Mouse (Mus musculus): ENCODE data around the gene Tnfrsf23. TPM values are rescaled to one million over a fixed set of nuclear protein-coding genes. Genes with fewer than 3 reads are reported as not detected.
A peak's percentile ranks its signal among the peaks of the same experiment; 100 is the strongest.
"Not testable (repeated sequence)": the region's sequence is repeated elsewhere in the genome, so short reads cannot be mapped to it uniquely, and the experiment has no call there.

Tnfrsf23 gene
- total RNA-seq, 4 experiments from 2014 or later = 1.3 to 2.7 (median 2.0) TPM

GRCm38 (mm10) chr7:143684569-143684968 lies 1.1 kb downstream of the Tnfrsf23 start:
- not testable (repeated sequence) for DNase-seq (ENCODE audit: low spot score in 2 of 2)

GRCm38 (mm10) chr7:143681566-143681965 lies 4.1 kb downstream of the Tnfrsf23 start:
- no peak for DNase-seq (ENCODE audit: low spot score in 2 of 2)

- DNase-seq (ENCODE audit: low spot score in 2 of 2) = not testable (repeated sequence)
Measured at GRCm38 (mm10) chr7:143680836-143681235, 4.8 kb downstream of the Tnfrsf23 start.

- not testable (repeated sequence) for DNase-seq (ENCODE audit: low spot score in 2 of 2)
Measured at GRCm38 (mm10) chr7:143679650-143680049, 6.0 kb downstream of the Tnfrsf23 start.

- DNase-seq (ENCODE audit: low spot score in 2 of 2) = no peak
Measured at GRCm38 (mm10) chr7:143666427-143667311, 19.0 kb downstream of the Tnfrsf23 start.

- no peak for DNase-seq (ENCODE audit: low spot score in 2 of 2)
Measured at GRCm38 (mm10) chr7:143663470-143663869, 22.2 kb downstream of the Tnfrsf23 start.

GRCm38 (mm10) chr7:143660797-143661196 lies 24.9 kb downstream of the Tnfrsf23 start:
- no peak for DNase-seq (ENCODE audit: low spot score in 2 of 2)

- not testable (repeated sequence) for DNase-seq (ENCODE audit: low spot score in 2 of 2)
Measured at GRCm38 (mm10) chr7:143649769-143650346, 35.8 kb downstream of the Tnfrsf23 start.

GRCm38 (mm10) chr7:143649034-143649768 lies 36.5 kb downstream of the Tnfrsf23 start, which contains the start of gene Tnfrsf22:
TSS of gene Tnfrsf22 (minus strand) at chr7:143649661.
- DNase-seq (ENCODE audit: low spot score in 2 of 2) = peak; percentile 60 to 71

- not testable (repeated sequence) for DNase-seq (ENCODE audit: low spot score in 2 of 2)
Measured at GRCm38 (mm10) chr7:143643949-143644348, 41.7 kb downstream of the Tnfrsf23 start.

- no peak for DNase-seq (ENCODE audit: low spot score in 2 of 2)
Measured at GRCm38 (mm10) chr7:143636674-143637073, 49.0 kb downstream of the Tnfrsf23 start.

- no peak for DNase-seq (ENCODE audit: low spot score in 2 of 2)
Measured at GRCm38 (mm10) chr7:143631503-143631902, 54.2 kb downstream of the Tnfrsf23 start.

GRCm38 (mm10) chr7:143629501-143629900 lies 56.2 kb downstream of the Tnfrsf23 start:
- DNase-seq (ENCODE audit: low spot score in 2 of 2) = no peak

GRCm38 (mm10) chr7:143628540-143628939 lies 57.1 kb downstream of the Tnfrsf23 start, which contains the start of gene Tnfrsf26:
TSS of gene Tnfrsf26 (minus strand) at chr7:143628722.
- DNase-seq (ENCODE audit: low spot score in 2 of 2) = no peak

GRCm38 (mm10) chr7:143627555-143628286 lies 58.0 kb downstream of the Tnfrsf23 start:
- DNase-seq (ENCODE audit: low spot score in 2 of 2) = no peak

GRCm38 (mm10) chr7:143626178-143626577 lies 59.5 kb downstream of the Tnfrsf23 start:
- DNase-seq (ENCODE audit: low spot score in 2 of 2) = no peak

GRCm38 (mm10) chr7:143625151-143625550 lies 60.5 kb downstream of the Tnfrsf23 start:
- DNase-seq (ENCODE audit: low spot score in 2 of 2) = no peak

GRCm38 (mm10) chr7:143624561-143624960 lies 61.1 kb downstream of the Tnfrsf23 start:
- no peak for DNase-seq (ENCODE audit: low spot score in 2 of 2)

- no peak for DNase-seq (ENCODE audit: low spot score in 2 of 2)
Measured at GRCm38 (mm10) chr7:143620951-143621350, 64.7 kb downstream of the Tnfrsf23 start.

All from layer of hippocampus, adult 8-10 months (tissue).